Mouse (Mus musculus): ENCODE measurements around the gene Olfr1412.

Gene Olfr1412

GRCm38 (mm10) chr1:92585479-92585878 is at the start of gene Olfr1412:
Gene Olfr1412, plus strand, starts transcription at chr1:92585779.
- no peak for DNase-seq

GRCm38 (mm10) chr1:92536972-92537371 is 48.6 kb upstream of the Olfr1412 start:
- DNase-seq = no peak

- no peak for DNase-seq
Measured at GRCm38 (mm10) chr1:92539071-92539470, 46.5 kb upstream of the Olfr1412 start.

- no peak for DNase-seq
Measured at GRCm38 (mm10) chr1:92545929-92546328, 39.6 kb upstream of the Olfr1412 start.

GRCm38 (mm10) chr1:92571022-92571421 is 14.6 kb upstream of the Olfr1412 start, which contains the start of gene Olfr1413:
Gene Olfr1413, plus strand, starts transcription at chr1:92571322.
- no peak for DNase-seq

- no peak for DNase-seq
Measured at GRCm38 (mm10) chr1:92594111-92594510, 8.5 kb downstream of the Olfr1412 start, which contains the start of gene Olfr1411. Gene Olfr1411, plus strand, starts transcription at chr1:92594411.

- no peak for DNase-seq
Measured at GRCm38 (mm10) chr1:92596019-92596418, 10.4 kb downstream of the Olfr1412 start.

- DNase-seq = no peak
Measured at GRCm38 (mm10) chr1:92605482-92605881, 19.9 kb downstream of the Olfr1412 start, which contains the start of gene Olfr1410. Gene Olfr1410, plus strand, starts transcription at chr1:92605782.

- no peak for DNase-seq
Measured at GRCm38 (mm10) chr1:92607711-92608110, 22.1 kb downstream of the Olfr1412 start.

GRCm38 (mm10) chr1:92611008-92611407 is 25.4 kb downstream of the Olfr1412 start:
- peak; percentile 32 for DNase-seq

- DNase-seq = no peak
Measured at GRCm38 (mm10) chr1:92613175-92613574, 27.6 kb downstream of the Olfr1412 start.

- DNase-seq = no peak
Measured at GRCm38 (mm10) chr1:92614516-92614915, 28.9 kb downstream of the Olfr1412 start.

- DNase-seq = no peak
Measured at GRCm38 (mm10) chr1:92616046-92616445, 30.5 kb downstream of the Olfr1412 start.

- no peak for DNase-seq
Measured at GRCm38 (mm10) chr1:92617488-92617887, 31.9 kb downstream of the Olfr1412 start, which contains the start of gene Olfr12. Gene Olfr12, plus strand, starts transcription at chr1:92617788.

- DNase-seq = no peak
Measured at GRCm38 (mm10) chr1:92618360-92618759, 32.8 kb downstream of the Olfr1412 start.

- no peak for DNase-seq
Measured at GRCm38 (mm10) chr1:92628227-92628626, 42.6 kb downstream of the Olfr1412 start.

- DNase-seq = no peak
Measured at GRCm38 (mm10) chr1:92632196-92632595, 46.6 kb downstream of the Olfr1412 start.

- DNase-seq = no peak
Measured at GRCm38 (mm10) chr1:92632948-92633347, 47.4 kb downstream of the Olfr1412 start.

GRCm38 (mm10) chr1:92633726-92634125 is 48.1 kb downstream of the Olfr1412 start:
- no peak for DNase-seq

- no peak for DNase-seq
Measured at GRCm38 (mm10) chr1:92634569-92634968, 49.0 kb downstream of the Olfr1412 start.

GRCm38 (mm10) chr1:92634976-92635599 is 49.5 kb downstream of the Olfr1412 start:
- no peak for DNase-seq

- no peak for DNase-seq
Measured at GRCm38 (mm10) chr1:92636015-92636414, 50.4 kb downstream of the Olfr1412 start.

GRCm38 (mm10) chr1:92636676-92637075 is 51.1 kb downstream of the Olfr1412 start:
- DNase-seq = no peak

GRCm38 (mm10) chr1:92637501-92638172 is 52.1 kb downstream of the Olfr1412 start:
- no peak for DNase-seq

Measured in liver (tissue).